Mouse (Mus musculus) brain, embryonic 14.5 days (tissue): ENCODE measurements at regions not wholly inside any gene's neighbourhood (a gene's known extent, or its start where the extent isn't known, plus 50 kb on each side); places are given as distances from the start of the nearest gene placed in this dataset.

Experiments
- CTCF ChIP-seq: fragments of 200-500 bp; IDR thresholded peaks from 2 replicates; pipeline ENCODE4 v1.5.1; 2012; ENCODE audit warnings: inconsistent platforms, mild to moderate bottlenecking, moderate library complexity, borderline replicate concordance; ENCODE audit not compliant: insufficient read depth, insufficient read length; ENCODE audit errors: extremely low read depth
- POLR2A ChIP-seq: fragments of 200-500 bp; IDR thresholded peaks from 2 replicates; pipeline ENCODE4 v1.6.1; 2012; ENCODE audit warnings: mild to moderate bottlenecking, inconsistent platforms, borderline replicate concordance; ENCODE audit not compliant: poor library complexity, insufficient read depth, insufficient read length, severe bottlenecking; ENCODE audit errors: extremely low read depth

- TF ChIP-seq CTCF = no peak
- TF ChIP-seq POLR2A = no peak
Observed at GRCm38 (mm10) chr17:49223651-49224050, 204.5 kb upstream of the Mocs1 start.
